30 mouse cellular contexts compared by ENCODE assay signal in genomic region chr17:14226778-14227177, GRCm38 (mm10). TPM values are rescaled to one million over a fixed set of nuclear protein-coding genes. Genes with fewer than 3 reads are reported as not detected.
DNase-seq lines count a peak whose midpoint lies in the region; ATAC-seq and TF ChIP-seq lines count a peak whose summit lies in the region.
"Had no signal": no experiment of that assay in that cellular context is flagged by ENCODE, and none has a peak within 500 bp of the region (broad histone marks: within the 10 kb centered on the region; RNA-seq: fewer than 3 reads in every experiment).

No protein-coding gene starts in this region.

- H3K36me3 ChIP-seq in forebrain, postnatal 0 days (ENCODE audit: insufficient read depth) = no peaks in the 10 kb centered on the region
- H3K36me3 ChIP-seq in forebrain, embryonic 12.5 days (replicated peaks) = no peaks in the 10 kb centered on the region
- H3K36me3 ChIP-seq in limb, embryonic 13.5 days = no peaks in the 10 kb centered on the region
- no peaks in the 10 kb centered on the region for H3K36me3 ChIP-seq in limb, embryonic 10.5 days
- H3K36me3 ChIP-seq in embryonic facial prominence, embryonic 12.5 days = no peaks in the 10 kb centered on the region
- no peaks in the 10 kb centered on the region for H3K36me3 ChIP-seq in small intestine, adult 2 months (ENCODE audit: control insufficient read depth, insufficient read depth, low read length)
- H3K36me3 ChIP-seq: embryonic facial prominence, embryonic 15.5 days; forebrain, embryonic 15.5 days; G1E; heart, embryonic 10.5 days; heart, embryonic 13.5 days; hindbrain, embryonic 13.5 days; intestine, embryonic 15.5 days had no signal

- TF ChIP-seq POLR2A in small intestine, adult 2 months (IDR thresholded peaks at IDR 0.05; ENCODE audit: low read depth, low read length) = no peak

- H3K9ac ChIP-seq in forebrain, postnatal 0 days = no peak overlapping the region
- no peak overlapping the region for H3K9ac ChIP-seq in forebrain, embryonic 12.5 days
- H3K9ac ChIP-seq in limb, embryonic 13.5 days = no peak overlapping the region
- H3K9ac ChIP-seq in embryonic facial prominence, embryonic 12.5 days = no peak overlapping the region
- H3K9ac ChIP-seq: embryonic facial prominence, embryonic 15.5 days; forebrain, embryonic 15.5 days; heart, embryonic 13.5 days; hindbrain, embryonic 13.5 days; intestine, embryonic 15.5 days had no signal

- no peak for TF ChIP-seq CTCF in forebrain, postnatal 0 days (IDR thresholded peaks at IDR 0.05; ENCODE audit: low read depth)
- no peak for TF ChIP-seq CTCF in small intestine, adult 2 months (IDR thresholded peaks at IDR 0.05; ENCODE audit: extremely low read depth, insufficient read length, insufficient replicate concordance, low read depth, low read length)

- H3K27ac ChIP-seq in forebrain, postnatal 0 days (ENCODE audit: low read depth, low read length) = no peak overlapping the region
- H3K27ac ChIP-seq in forebrain, embryonic 12.5 days = no peak overlapping the region
- no peak overlapping the region for H3K27ac ChIP-seq in limb, embryonic 13.5 days
- no peak overlapping the region for H3K27ac ChIP-seq in limb, embryonic 10.5 days
- no peak overlapping the region for H3K27ac ChIP-seq in embryonic facial prominence, embryonic 12.5 days
- H3K27ac ChIP-seq in small intestine, adult 2 months (ENCODE audit: insufficient read depth, low read depth, low read length) = peak overlapping the region; percentile 84
- H3K27ac ChIP-seq: embryonic facial prominence, embryonic 15.5 days; forebrain, embryonic 15.5 days; heart, adult 2 months; heart, embryonic 10.5 days; heart, embryonic 13.5 days; hindbrain, embryonic 13.5 days had no signal

- H3K4me1 ChIP-seq in forebrain, postnatal 0 days (ENCODE audit: insufficient read depth) = no peaks in the 10 kb centered on the region
- peaks cover 7% of the 10 kb centered on the region; the same call in 1 of the 2 replicates for H3K4me1 ChIP-seq in forebrain, embryonic 12.5 days
- H3K4me1 ChIP-seq in limb, embryonic 13.5 days = peaks cover 42% of the 10 kb centered on the region
- H3K4me1 ChIP-seq in limb, embryonic 10.5 days = peaks cover 36% of the 10 kb centered on the region
- peaks cover 41% of the 10 kb centered on the region for H3K4me1 ChIP-seq in embryonic facial prominence, embryonic 12.5 days
- H3K4me1 ChIP-seq in small intestine, adult 2 months (ENCODE audit: control insufficient read depth, insufficient read depth, insufficient read length, low read length) = peaks cover 17% of the 10 kb centered on the region; the same call in 1 of the 2 replicates

- intact Hi-C loops in heart, postnatal 25 days (cut with DNase I) = no loop called here

- H3K4me2 ChIP-seq in forebrain, postnatal 0 days (ENCODE audit: low read depth) = no peak overlapping the region; the same call in 1 of the 2 replicates
- no peak overlapping the region for H3K4me2 ChIP-seq in forebrain, embryonic 12.5 days
- H3K4me2 ChIP-seq in limb, embryonic 13.5 days (replicated peaks) = peak overlapping the region; percentile 14; the same call in 1 of the 2 replicates
- H3K4me2 ChIP-seq in embryonic facial prominence, embryonic 12.5 days (replicated peaks) = peak overlapping the region; percentile 16; the same call in 1 of the 2 replicates
- H3K4me2 ChIP-seq: embryonic facial prominence, embryonic 15.5 days; forebrain, embryonic 15.5 days; heart, embryonic 13.5 days; hindbrain, embryonic 13.5 days had no signal

- WGBS in forebrain, postnatal 0 days = 42% methylated on average over 4 of the region's 4 CpGs
- WGBS in forebrain, embryonic 12.5 days = 38% methylated on average over 4 of the region's 4 CpGs
- WGBS in limb, embryonic 13.5 days = 26% methylated on average over 4 of the region's 4 CpGs
- 32% methylated on average over 4 of the region's 4 CpGs for WGBS in limb, embryonic 10.5 days
- WGBS in embryonic facial prominence, embryonic 12.5 days = 26% methylated on average over 4 of the region's 4 CpGs
- WGBS in small intestine, adult 2 months = 29% methylated on average over 4 of the region's 4 CpGs

- peak; percentile 68 for ATAC-seq in forebrain, postnatal 0 days
- ATAC-seq in forebrain, embryonic 12.5 days (ENCODE audit: low FRiP score) = no peak
- ATAC-seq in limb, embryonic 13.5 days (ENCODE audit: low FRiP score, low read depth) = no peak
- no peak for ATAC-seq in embryonic facial prominence, embryonic 12.5 days (ENCODE audit: insufficient number of reproducible peaks, insufficient read depth, low FRiP score, low TSS enrichment)
- ATAC-seq: forebrain, embryonic 15.5 days; hindbrain, embryonic 16.5 days had no signal

- no peaks in the 10 kb centered on the region for H3K9me3 ChIP-seq in forebrain, postnatal 0 days (ENCODE audit: low read length)
- no peaks in the 10 kb centered on the region for H3K9me3 ChIP-seq in forebrain, embryonic 12.5 days
- H3K9me3 ChIP-seq in limb, embryonic 13.5 days = no peaks in the 10 kb centered on the region
- H3K9me3 ChIP-seq in limb, embryonic 10.5 days (replicated peaks) = no peaks in the 10 kb centered on the region
- no peaks in the 10 kb centered on the region for H3K9me3 ChIP-seq in embryonic facial prominence, embryonic 12.5 days
- H3K9me3 ChIP-seq: embryonic facial prominence, embryonic 15.5 days; forebrain, embryonic 15.5 days; heart, embryonic 10.5 days; heart, embryonic 13.5 days; hindbrain, embryonic 13.5 days; intestine, embryonic 15.5 days had no signal

- DNase-seq in forebrain, postnatal 0 days = no peak
- no peak for DNase-seq in limb, embryonic 10.5 days (ENCODE audit: low spot score)
- DNase-seq in heart, postnatal 25 days (ENCODE audit: low spot score) = no peak
- DNase-seq: adrenal gland, adult 8-10 months; adrenal gland, postnatal 25 days; B cell, adult 2 months; cerebellum, adult 11-12 months; cerebellum, adult 8-10 months; cerebellum, postnatal 10 days; cerebellum, postnatal 36 days; embryo, embryonic 11 days; gastrocnemius, postnatal 10 days; gastrocnemius, postnatal 36 days; heart, adult 2 months; heart, postnatal 14 days had no signal

- no peak overlapping the region for H3K4me3 ChIP-seq in forebrain, postnatal 0 days (ENCODE audit: low read depth, low read length)
- H3K4me3 ChIP-seq in forebrain, embryonic 12.5 days (replicated peaks) = no peak overlapping the region
- H3K4me3 ChIP-seq in limb, embryonic 13.5 days = no peak overlapping the region
- no peak overlapping the region for H3K4me3 ChIP-seq in limb, embryonic 10.5 days
- no peak overlapping the region for H3K4me3 ChIP-seq in embryonic facial prominence, embryonic 12.5 days
- H3K4me3 ChIP-seq in small intestine, adult 2 months (ENCODE audit: low read depth, low read length) = peak overlapping the region; percentile 59
- H3K4me3 ChIP-seq: embryonic facial prominence, embryonic 15.5 days; forebrain, embryonic 15.5 days; heart, adult 2 months; heart, embryonic 10.5 days; heart, embryonic 13.5 days; hindbrain, embryonic 13.5 days; intestine, embryonic 15.5 days had no signal

- H3K27me3 ChIP-seq in forebrain, postnatal 0 days (ENCODE audit: insufficient read depth, low read length) = no peaks in the 10 kb centered on the region
- no peaks in the 10 kb centered on the region for H3K27me3 ChIP-seq in forebrain, embryonic 12.5 days
- no peaks in the 10 kb centered on the region for H3K27me3 ChIP-seq in limb, embryonic 13.5 days
- peaks cover 12% of the 10 kb centered on the region; the same call in 1 of the 2 replicates for H3K27me3 ChIP-seq in limb, embryonic 10.5 days (ENCODE audit: low read depth, poor library complexity, severe bottlenecking)
- no peaks in the 10 kb centered on the region for H3K27me3 ChIP-seq in embryonic facial prominence, embryonic 12.5 days
- no peaks in the 10 kb centered on the region for H3K27me3 ChIP-seq in small intestine, adult 2 months (ENCODE audit: control insufficient read depth, insufficient read depth, low read length)
- H3K27me3 ChIP-seq: embryonic facial prominence, embryonic 15.5 days; forebrain, embryonic 15.5 days; intestine, embryonic 15.5 days had no signal

RNA-seq across cellular contexts. Expression of gene Dact2, which starts 22.7 kb away (rescaled TPM):
- 10.8 and 19.4 TPM in 2 replicates for total RNA-seq in forebrain, postnatal 0 days (2014; rRNA removed)
- polyA plus RNA-seq in forebrain, postnatal 0 days (2015; fragmentation: Nextera tagmentation; extraction: Ambion mirVana) = 1.2 and 2.1 TPM in 2 replicates
- 0.50 and 1.1 TPM in 2 replicates for polyA plus RNA-seq in forebrain, embryonic 12.5 days (2016; fragmentation: Nextera tagmentation; extraction: Ambion mirVana)
- 0.70 and 1.0 TPM in 2 replicates for polyA plus RNA-seq in limb, embryonic 13.5 days (2015; fragmentation: Nextera tagmentation; extraction: Ambion mirVana)
- 0.50 and 1.0 TPM in 2 replicates for polyA plus RNA-seq in limb, embryonic 10.5 days (2016; fragmentation: Nextera tagmentation; extraction: Ambion mirVana)
- 1.9 and 2.5 TPM in 2 replicates for polyA plus RNA-seq in embryonic facial prominence, embryonic 12.5 days (2016; fragmentation: Nextera tagmentation; extraction: Ambion mirVana)
- polyA plus RNA-seq in small intestine, adult 2 months (2012; rRNA removed) = 11.1 and 43.8 TPM in 2 replicates
- 1 to 10 TPM in 1 of 2 experiments, under 1 TPM in 1; 0.92 to 1.8 TPM for total RNA-seq in heart, postnatal 25 days (2021)
- total RNA-seq: CH12.LX; G1E; granulocyte monocyte progenitor cell, adult 5-6 weeks; hematopoietic stem cell, adult 5-6 weeks had no signal
- polyA plus RNA-seq: G1E had no signal

RNA-seq across cellular contexts. Expression of gene Smoc2, which starts 52.5 kb away (rescaled TPM):
- 4.8 and 5.8 TPM in 2 replicates for total RNA-seq in forebrain, postnatal 0 days (2014; rRNA removed)
- polyA plus RNA-seq in forebrain, postnatal 0 days (2015; fragmentation: Nextera tagmentation; extraction: Ambion mirVana) = 4.4 and 4.7 TPM in 2 replicates
- 8.5 and 13.2 TPM in 2 replicates for polyA plus RNA-seq in forebrain, embryonic 12.5 days (2016; fragmentation: Nextera tagmentation; extraction: Ambion mirVana)
- 153 and 169 TPM in 2 replicates for polyA plus RNA-seq in limb, embryonic 13.5 days (2015; fragmentation: Nextera tagmentation; extraction: Ambion mirVana)
- 7.4 and 21.8 TPM in 2 replicates for polyA plus RNA-seq in limb, embryonic 10.5 days (2016; fragmentation: Nextera tagmentation; extraction: Ambion mirVana)
- 126 and 128 TPM in 2 replicates for polyA plus RNA-seq in embryonic facial prominence, embryonic 12.5 days (2016; fragmentation: Nextera tagmentation; extraction: Ambion mirVana)
- 43.5 and 45.2 TPM in 2 replicates for polyA plus RNA-seq in small intestine, adult 2 months (2012; rRNA removed)
- 10 to 100 TPM; 41.3 to 49.1 TPM for total RNA-seq in heart, postnatal 25 days (2021)
- total RNA-seq: granulocyte monocyte progenitor cell, adult 5-6 weeks; hematopoietic stem cell, adult 5-6 weeks had no signal
- polyA plus RNA-seq: G1E had no signal

Comparison
In these comparisons a context has a peak if more than half of its experiments do, and no peak if none do; other contexts are left out.
1. H3K4me2 ChIP-seq: peak in limb, embryonic 13.5 days (single experiment) and embryonic facial prominence, embryonic 12.5 days (single experiment); none in forebrain, postnatal 0 days (single experiment) and forebrain, embryonic 12.5 days (single experiment).